Mouse (Mus musculus) embryonic facial prominence, embryonic 13.5 days (tissue): ENCODE measurements around the gene Trex2. TPM values are rescaled to one million over a fixed set of nuclear protein-coding genes. Genes with fewer than 3 reads are reported as not detected.

Experiments
- ATAC-seq: fragments of 200-750 bp; cut with Nextera tagmentation; 2 replicates; pipeline ENCODE4 v1.8.0; 2017; ENCODE audit warnings: low read depth; ENCODE audit not compliant: insufficient number of reproducible peaks, insufficient read depth, low FRiP score, low TSS enrichment
- H3K27ac ChIP-seq: fragments of 300-500 bp; sonication (generic); 2 replicates; pipeline ENCODE4 v1.5.1; 2015; ENCODE audit warnings: moderate library complexity, mild to moderate bottlenecking, inconsistent platforms
- H3K27me3 ChIP-seq: fragments of 300-500 bp; sonication (generic); 2 replicates; pipeline ENCODE4 v1.6.1; 2015; ENCODE audit warnings: mild to moderate bottlenecking, inconsistent platforms
- H3K36me3 ChIP-seq: fragments of 300-500 bp; sonication (generic); 2 replicates; pipeline ENCODE4 v1.6.1; 2015; ENCODE audit warnings: mild to moderate bottlenecking, inconsistent platforms
- H3K4me1 ChIP-seq: fragments of 300-500 bp; sonication (generic); 2 replicates; pipeline ENCODE4 v1.6.1; 2015; ENCODE audit warnings: inconsistent platforms
- H3K4me2 ChIP-seq: fragments of 300-500 bp; sonication (generic); 2 replicates; pipeline ENCODE4 v1.6.1; 2015; ENCODE audit warnings: moderate library complexity, mild to moderate bottlenecking, inconsistent platforms
- H3K4me3 ChIP-seq: fragments of 300-500 bp; sonication (generic); 2 replicates; pipeline ENCODE4 v1.5.1; 2015; ENCODE audit warnings: mild to moderate bottlenecking, inconsistent platforms
- H3K9ac ChIP-seq: fragments of 300-500 bp; sonication (generic); 2 replicates; pipeline ENCODE4 v1.6.1; 2015; ENCODE audit warnings: mild to moderate bottlenecking, inconsistent platforms
- H3K9me3 ChIP-seq: fragments of 300-500 bp; sonication (generic); 2 replicates; pipeline ENCODE4 v1.6.1; 2016; ENCODE audit warnings: inconsistent platforms
- WGBS: fragments of 180-500 bp; shearing (Covaris S2); methylation state at CpG from one replicate; pipeline ENCODE4 v1.1.7; 2015; ENCODE audit warnings: mixed read lengths; 5-methylcytosine and 5-hydroxymethylcytosine counted together
- polyA plus RNA-seq: library from polyadenylated mRNA; unstranded; fragments of >200 nt; fragmentation: Nextera tagmentation; extraction: Ambion mirVana; gene quantifications from 2 replicates; pipeline ENCODE4 v1.2.1, GENCODE M21; 2015

The Trex2 gene
- polyA plus RNA-seq, 1 experiment from 2014 or later: 0.55 TPM

- no peaks in the 10 kb centered on the region for H3K36me3 ChIP-seq
- ATAC-seq: no peak
- no peak overlapping the region for H3K4me3 ChIP-seq
- H3K4me2 ChIP-seq: no peak overlapping the region
- WGBS: 85% methylated on average over 3 of the region's 3 CpGs
- no peaks in the 10 kb centered on the region for H3K9me3 ChIP-seq
- peaks cover 43% of the 10 kb centered on the region for H3K4me1 ChIP-seq
- no peak overlapping the region for H3K27ac ChIP-seq
- H3K27me3 ChIP-seq: peaks cover 7% of the 10 kb centered on the region
- H3K9ac ChIP-seq: no peak overlapping the region
Measured at GRCm38 (mm10) chrX:73471764-73472163, 36.6 kb upstream of the Trex2 start.

DNA sequence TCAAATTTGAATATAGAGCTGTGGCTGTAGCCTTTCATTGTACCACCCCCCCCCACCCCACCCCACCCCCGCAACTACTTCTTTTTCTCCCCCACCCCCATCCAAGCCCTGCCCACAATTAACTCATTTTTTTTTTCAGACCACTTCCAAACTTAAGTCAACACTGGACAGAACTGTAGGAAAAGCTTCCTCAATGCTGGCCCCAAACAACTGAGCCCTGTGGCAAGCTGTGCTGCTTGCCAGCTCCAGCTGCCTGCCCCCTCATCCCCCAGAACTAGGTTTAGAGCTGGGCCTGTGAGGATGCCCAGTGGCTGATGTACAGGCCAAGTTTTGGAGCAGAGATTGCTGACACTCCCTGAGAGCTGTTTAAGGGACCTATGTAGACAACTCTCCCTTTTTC lies 33.6 kb upstream of the Trex2 start:
- no peaks in the 10 kb centered on the region for H3K9me3 ChIP-seq
- H3K27me3 ChIP-seq: peaks cover 7% of the 10 kb centered on the region; the same call in 1 of the 2 replicates
- H3K4me1 ChIP-seq: peaks cover 28% of the 10 kb centered on the region
- H3K27ac ChIP-seq: peak overlapping the region; percentile 96
- H3K36me3 ChIP-seq: no peaks in the 10 kb centered on the region
- 36% methylated on average over 1 of the region's 1 CpGs for WGBS
- ATAC-seq: no peak
- H3K4me3 ChIP-seq: no peak overlapping the region
- no peak overlapping the region for H3K4me2 ChIP-seq
- no peak overlapping the region for H3K9ac ChIP-seq

- H3K27me3 ChIP-seq: peaks cover 7% of the 10 kb centered on the region; the same call in 1 of the 2 replicates
- no peak overlapping the region for H3K9ac ChIP-seq
- no peak for ATAC-seq
- H3K27ac ChIP-seq: peak overlapping the region; percentile 96
- H3K4me2 ChIP-seq: 0 out of 2 replicates have a peak overlapping the region, but pooled peaks have one; percentile 32
- no peaks in the 10 kb centered on the region for H3K36me3 ChIP-seq
- H3K9me3 ChIP-seq: no peaks in the 10 kb centered on the region
- peaks cover 27% of the 10 kb centered on the region for H3K4me1 ChIP-seq
- no peak overlapping the region for H3K4me3 ChIP-seq
- 54% methylated on average over 3 of the region's 3 CpGs for WGBS
Measured at GRCm38 (mm10) chrX:73468330-73468729, 33.2 kb upstream of the Trex2 start.

- H3K27me3 ChIP-seq: peaks cover 7% of the 10 kb centered on the region; the same call in 1 of the 2 replicates
- H3K9me3 ChIP-seq: no peaks in the 10 kb centered on the region
- WGBS: 48% methylated on average over 5 of the region's 5 CpGs
Measured at GRCm38 (mm10) chrX:73467446-73468241, 32.5 kb upstream of the Trex2 start.

DNA sequence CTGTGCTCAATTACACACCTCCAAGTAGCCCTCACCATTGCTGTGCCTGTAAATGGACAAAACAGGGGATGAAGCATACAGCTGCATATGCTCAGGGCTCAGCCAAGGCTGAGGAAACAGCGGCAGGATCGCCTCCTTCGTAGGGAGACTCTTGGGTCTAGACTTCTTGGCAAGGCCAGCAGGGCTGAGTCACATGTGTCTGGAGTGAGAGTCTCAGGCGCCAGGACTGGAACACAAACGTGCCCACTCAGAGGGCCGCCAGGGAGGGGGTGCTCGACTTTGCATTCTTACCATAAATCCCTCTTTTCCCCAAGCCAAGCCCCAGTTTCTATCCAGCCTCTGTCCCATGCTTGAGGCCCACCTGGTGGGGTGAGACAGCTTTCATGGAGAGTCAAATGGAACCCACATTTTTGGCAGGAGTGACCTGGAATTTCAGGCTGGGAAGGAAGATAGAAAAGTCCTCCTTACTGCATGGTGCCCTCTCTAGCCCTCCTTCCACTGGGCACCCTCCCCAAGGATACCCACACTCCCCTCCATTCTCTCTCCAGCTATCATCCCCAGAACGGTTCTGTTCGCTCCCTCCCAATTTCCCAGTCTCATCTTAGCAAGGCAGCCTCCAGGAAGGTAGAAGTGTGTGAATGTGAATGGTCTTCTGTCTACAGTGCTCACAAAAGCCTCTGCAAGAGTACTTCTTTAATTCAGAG lies 30.5 kb upstream of the Trex2 start:
- Histone ChIP-seq H3K9me3 (no peaks in the 10 kb centered on the region), H3K9ac (no peak overlapping the region), H3K36me3 (no peaks in the 10 kb centered on the region), H3K4me2 (no peak overlapping the region), H3K4me1 (peaks cover 27% of the 10 kb centered on the region), H3K27ac (peak overlapping the region; percentile 96), H3K4me3 (no peak overlapping the region), H3K27me3 (0 out of 2 replicates have a peak, but pooled peaks cover 4% of the 10 kb centered on the region)
- ATAC-seq: peak; percentile 48
- 40% methylated on average over 9 of the region's 9 CpGs for whole genome bisulfite sequencing

More at GRCm38 (mm10) chrX:73467446-73468241, 32.5 kb upstream of the Trex2 start:
- H3K4me2 ChIP-seq: peak overlapping the region; percentile 32
- H3K9ac ChIP-seq: 0 out of 2 replicates have a peak overlapping the region, but pooled peaks have one; percentile 44
- no peak overlapping the region for H3K4me3 ChIP-seq
- peak; percentile 78 for ATAC-seq
- no peaks in the 10 kb centered on the region for H3K36me3 ChIP-seq
- H3K27ac ChIP-seq: peak overlapping the region; percentile 96
- H3K4me1 ChIP-seq: peaks cover 27% of the 10 kb centered on the region

GRCm38 (mm10) chrX:73460792-73461191 lies 25.6 kb upstream of the Trex2 start:
- no peak overlapping the region for H3K4me2 ChIP-seq
- H3K27ac ChIP-seq: peak overlapping the region; percentile 57
- H3K4me1 ChIP-seq: peaks cover 11% of the 10 kb centered on the region
- H3K9ac ChIP-seq: no peak overlapping the region
- no peak for ATAC-seq
- H3K36me3 ChIP-seq: no peaks in the 10 kb centered on the region
- no peak overlapping the region for H3K4me3 ChIP-seq
- H3K9me3 ChIP-seq: no peaks in the 10 kb centered on the region
- 70% methylated on average over 4 of the region's 4 CpGs for WGBS
- H3K27me3 ChIP-seq: no peaks in the 10 kb centered on the region

GRCm38 (mm10) chrX:73458877-73459392 lies 23.8 kb upstream of the Trex2 start, which contains the start of gene Haus7:
Haus7 (minus strand) TSS chrX:73459044.
- Histone ChIP-seq H3K4me1 (peaks cover 2% of the 10 kb centered on the region; the same call in 1 of the 2 replicates), H3K27ac (no peak within 1 kb of the TSS), H3K4me2 (peak within 1 kb of the TSS; percentile 63), H3K9me3 (no peaks in the 10 kb centered on the region), H3K9ac (peak within 1 kb of the TSS; percentile 68), H3K4me3 (peak within 1 kb of the TSS; percentile 55), H3K27me3 (no peaks in the 10 kb centered on the region), H3K36me3 (peaks cover 2% of the 10 kb centered on the region; the same call in 1 of the 2 replicates)
- ATAC-seq: peak; percentile 100
- WGBS: 26% methylated on average over 26 of the region's 26 CpGs

- Histone ChIP-seq H3K27me3 (peaks cover 16% of the 10 kb centered on the region; the same call in 1 of the 2 replicates), H3K4me2 (no peak overlapping the region), H3K9ac (no peak overlapping the region), H3K4me3 (no peak overlapping the region), H3K4me1 (no peaks in the 10 kb centered on the region), H3K9me3 (no peaks in the 10 kb centered on the region), H3K36me3 (peaks cover 16% of the 10 kb centered on the region), H3K27ac (no peak overlapping the region)
- WGBS: 23% methylated on average over 2 of the region's 2 CpGs
- ATAC-seq: no peak
Measured at GRCm38 (mm10) chrX:73451949-73452348, 16.8 kb upstream of the Trex2 start.

- H3K27ac ChIP-seq: no peak overlapping the region
- peaks cover 13% of the 10 kb centered on the region; the same call in 1 of the 2 replicates for H3K36me3 ChIP-seq
- H3K9me3 ChIP-seq: no peaks in the 10 kb centered on the region
- H3K4me1 ChIP-seq: no peaks in the 10 kb centered on the region
- no peak overlapping the region for H3K9ac ChIP-seq
- H3K27me3 ChIP-seq: peaks cover 6% of the 10 kb centered on the region; the same call in 1 of the 2 replicates
- WGBS: 67% methylated on average over 2 of the region's 2 CpGs
- no peak for ATAC-seq
- no peak overlapping the region for H3K4me3 ChIP-seq
- no peak overlapping the region for H3K4me2 ChIP-seq
Measured at GRCm38 (mm10) chrX:73441428-73441827, 6.3 kb upstream of the Trex2 start.

- peaks cover 5% of the 10 kb centered on the region; the same call in 1 of the 2 replicates for H3K27me3 ChIP-seq
- no peaks in the 10 kb centered on the region for H3K9me3 ChIP-seq
- 75% methylated on average over 5 of the region's 5 CpGs for WGBS
- ATAC-seq: no peak
- no peak overlapping the region for H3K9ac ChIP-seq
- H3K4me3 ChIP-seq: no peak overlapping the region
- no peak overlapping the region for H3K27ac ChIP-seq
- peaks cover 13% of the 10 kb centered on the region; the same call in 1 of the 2 replicates for H3K36me3 ChIP-seq
- no peak overlapping the region for H3K4me2 ChIP-seq
- no peaks in the 10 kb centered on the region for H3K4me1 ChIP-seq
Measured at GRCm38 (mm10) chrX:73432850-73433249, 2.3 kb downstream of the Trex2 start.

GRCm38 (mm10) chrX:73430036-73430435 lies 5.1 kb downstream of the Trex2 start:
- Histone ChIP-seq H3K27ac (no peak overlapping the region), H3K4me2 (no peak overlapping the region), H3K4me1 (no peaks in the 10 kb centered on the region), H3K9ac (no peak overlapping the region), H3K36me3 (no peaks in the 10 kb centered on the region), H3K4me3 (no peak overlapping the region), H3K9me3 (no peaks in the 10 kb centered on the region), H3K27me3 (peaks cover 13% of the 10 kb centered on the region; the same call in 1 of the 2 replicates)
- no peak for ATAC-seq
- WGBS: 81% methylated on average over 2 of the region's 2 CpGs
